Mouse (Mus musculus) hindbrain, embryonic 15.5 days (tissue): ENCODE data around the gene Nup133. TPM values are rescaled to one million over a fixed set of nuclear protein-coding genes. Genes with fewer than 3 reads are reported as not detected.

Source experiments
- ATAC-seq: fragments of 200-750 bp; cut with Nextera tagmentation; 2 replicates; pipeline ENCODE4 v1.8.0; 2017; ENCODE audit warnings: low read depth, moderate number of reproducible peaks, moderate TSS enrichment; ENCODE audit not compliant: low FRiP score
- H3K27ac ChIP-seq: fragments of 300-500 bp; sonication (generic); replicated peaks from 2 replicates; pipeline ENCODE4 v1.5.1; 2015; ENCODE audit warnings: mild to moderate bottlenecking, inconsistent platforms
- H3K27me3 ChIP-seq: fragments of 300-500 bp; sonication (generic); 2 replicates; pipeline ENCODE4 v1.6.1; 2015; ENCODE audit warnings: control low read depth, inconsistent platforms
- H3K36me3 ChIP-seq: fragments of 300-500 bp; sonication (generic); 2 replicates; pipeline ENCODE4 v1.6.1; 2015; ENCODE audit warnings: control low read depth, inconsistent platforms
- H3K4me1 ChIP-seq: fragments of 300-500 bp; sonication (generic); replicated peaks from 2 replicates; pipeline ENCODE4 v1.6.1; 2015; ENCODE audit warnings: control low read depth, inconsistent platforms
- H3K4me2 ChIP-seq: fragments of 300-500 bp; sonication (generic); 2 replicates; pipeline ENCODE4 v1.6.1; 2015; ENCODE audit warnings: moderate library complexity, mild to moderate bottlenecking, inconsistent platforms
- H3K4me3 ChIP-seq: fragments of 300-500 bp; sonication (generic); 2 replicates; pipeline ENCODE4 v1.5.1; 2015; ENCODE audit warnings: mild to moderate bottlenecking, inconsistent platforms
- H3K9ac ChIP-seq: fragments of 300-500 bp; sonication (generic); 2 replicates; pipeline ENCODE4 v1.6.1; 2015; ENCODE audit warnings: inconsistent platforms
- H3K9me3 ChIP-seq: fragments of 300-500 bp; sonication (generic); 2 replicates; pipeline ENCODE4 v1.6.1; 2016; ENCODE audit warnings: control low read depth, inconsistent platforms
- WGBS: fragments of 180-500 bp; shearing (Covaris S2); methylation state at CpG from one replicate; pipeline ENCODE4 v1.1.7; 2015; 5-methylcytosine and 5-hydroxymethylcytosine counted together
- polyA plus RNA-seq: library from polyadenylated mRNA; unstranded; fragments of >200 nt; fragmentation: Nextera tagmentation; extraction: Ambion mirVana; gene quantifications from 2 replicates; pipeline ENCODE4 v1.2.1, GENCODE M21; 2015

The Nup133 gene
- polyA plus RNA-seq, 1 experiment from 2014 or later, result 21.3 TPM

- ATAC-seq, result peak; percentile 98
- no peaks in the 10 kb centered on the region for H3K36me3 ChIP-seq
- H3K4me1 ChIP-seq, result peaks cover 22% of the 10 kb centered on the region
- H3K27me3 ChIP-seq, result peaks cover 16% of the 10 kb centered on the region; the same call in 1 of the 2 replicates
- WGBS, result under 1% methylated on average over 70 of the region's 79 CpGs
- H3K27ac ChIP-seq, result peak overlapping the region; percentile 91
- H3K9ac ChIP-seq, result peak overlapping the region; percentile 85
- H3K4me3 ChIP-seq, result peak overlapping the region; percentile 98
- no peaks in the 10 kb centered on the region for H3K9me3 ChIP-seq
- H3K4me2 ChIP-seq, result peak overlapping the region; percentile 89
Observed at GRCm38 (mm10) chr8:123858941-123859647, 90.0 kb downstream of the Nup133 start.

- under 1% methylated on average over 17 of the region's 17 CpGs for WGBS
- H3K36me3 ChIP-seq, result no peaks in the 10 kb centered on the region
- no peaks in the 10 kb centered on the region for H3K9me3 ChIP-seq
- H3K4me3 ChIP-seq, result peak overlapping the region; percentile 98
- ATAC-seq, result peak; percentile 20; the same call in 1 of the 2 replicates
- peaks cover 13% of the 10 kb centered on the region; the same call in 1 of the 2 replicates for H3K27me3 ChIP-seq
- peak overlapping the region; percentile 89 for H3K4me2 ChIP-seq
- H3K4me1 ChIP-seq, result peaks cover 19% of the 10 kb centered on the region
- peak overlapping the region; percentile 91 for H3K27ac ChIP-seq
- peak overlapping the region; percentile 85 for H3K9ac ChIP-seq
Observed at GRCm38 (mm10) chr8:123858574-123858940, 90.5 kb downstream of the Nup133 start.

- Histone ChIP-seq H3K27ac (no peak overlapping the region), H3K9me3 (no peaks in the 10 kb centered on the region), H3K4me1 (peaks cover 19% of the 10 kb centered on the region), H3K4me2 (peak overlapping the region; percentile 89; the same call in 1 of the 2 replicates), H3K36me3 (no peaks in the 10 kb centered on the region), H3K27me3 (peaks cover 9% of the 10 kb centered on the region; the same call in 1 of the 2 replicates), H3K4me3 (0 out of 2 replicates have a peak overlapping the region, but pooled peaks have one; percentile 98), H3K9ac (no peak overlapping the region)
- WGBS, result 72% methylated on average over 3 of the region's 3 CpGs
- no peak for ATAC-seq
Observed at GRCm38 (mm10) chr8:123857361-123857760, 91.7 kb downstream of the Nup133 start.

GRCm38 (mm10) chr8:123854733-123855475 is 94.2 kb downstream of the Nup133 start:
- Histone ChIP-seq H3K27me3 (no peaks in the 10 kb centered on the region), H3K36me3 (no peaks in the 10 kb centered on the region), H3K27ac (no peak overlapping the region), H3K4me3 (no peak overlapping the region), H3K9me3 (no peaks in the 10 kb centered on the region), H3K4me1 (peaks cover 16% of the 10 kb centered on the region), H3K9ac (no peak overlapping the region), H3K4me2 (no peak overlapping the region)
- ATAC-seq, result no peak
- 92% methylated on average over 9 of the region's 9 CpGs for WGBS

GRCm38 (mm10) chr8:123854252-123854651 is 94.8 kb downstream of the Nup133 start:
- no peaks in the 10 kb centered on the region for H3K27me3 ChIP-seq
- 97% methylated on average over 1 of the region's 1 CpGs for WGBS
- H3K9ac ChIP-seq, result no peak overlapping the region
- H3K4me1 ChIP-seq, result peaks cover 15% of the 10 kb centered on the region
- no peak overlapping the region for H3K27ac ChIP-seq
- no peaks in the 10 kb centered on the region for H3K9me3 ChIP-seq
- ATAC-seq, result no peak
- no peaks in the 10 kb centered on the region for H3K36me3 ChIP-seq
- H3K4me3 ChIP-seq, result no peak overlapping the region
- no peak overlapping the region for H3K4me2 ChIP-seq

- WGBS, result 73% methylated on average over 5 of the region's 5 CpGs
- no peak for ATAC-seq
- Histone ChIP-seq H3K27me3 (no peaks in the 10 kb centered on the region), H3K9ac (no peak overlapping the region), H3K9me3 (no peaks in the 10 kb centered on the region), H3K27ac (no peak overlapping the region), H3K4me2 (no peak overlapping the region), H3K4me3 (no peak overlapping the region), H3K4me1 (no peaks in the 10 kb centered on the region), H3K36me3 (no peaks in the 10 kb centered on the region)
Observed at GRCm38 (mm10) chr8:123851590-123851989, 97.5 kb downstream of the Nup133 start.

GRCm38 (mm10) chr8:123849352-123849751 is 99.7 kb downstream of the Nup133 start:
- H3K27me3 ChIP-seq, result no peaks in the 10 kb centered on the region
- H3K36me3 ChIP-seq, result no peaks in the 10 kb centered on the region
- WGBS, result 85% methylated on average over 4 of the region's 4 CpGs
- no peak overlapping the region for H3K4me2 ChIP-seq
- no peaks in the 10 kb centered on the region for H3K9me3 ChIP-seq
- H3K9ac ChIP-seq, result no peak overlapping the region
- no peaks in the 10 kb centered on the region for H3K4me1 ChIP-seq
- no peak overlapping the region for H3K27ac ChIP-seq
- no peak overlapping the region for H3K4me3 ChIP-seq
- ATAC-seq, result no peak

GRCm38 (mm10) chr8:123847546-123847945 is 101.5 kb downstream of the Nup133 start:
- H3K36me3 ChIP-seq, result no peaks in the 10 kb centered on the region
- H3K9ac ChIP-seq, result no peak overlapping the region
- H3K4me1 ChIP-seq, result no peaks in the 10 kb centered on the region
- no peaks in the 10 kb centered on the region for H3K27me3 ChIP-seq
- WGBS, result 71% methylated on average over 3 of the region's 3 CpGs
- H3K27ac ChIP-seq, result no peak overlapping the region
- ATAC-seq, result no peak
- H3K9me3 ChIP-seq, result no peaks in the 10 kb centered on the region
- no peak overlapping the region for H3K4me2 ChIP-seq
- H3K4me3 ChIP-seq, result no peak overlapping the region

Other genes starting within 250 kb of the Nup133 start
- gene Rab4a, start 143.3 kb downstream of the Nup133 start, polyA plus RNA-seq, result 77.5 and 82.2 TPM in 2 replicates
- 5.7 and 6.2 TPM in 2 replicates for gene Ccsap, start 89.1 kb downstream of the Nup133 start, polyA plus RNA-seq
- 8.0 and 10.5 TPM in 2 replicates for gene Acta1, start 54.5 kb downstream of the Nup133 start, polyA plus RNA-seq
- 14.9 and 15.2 TPM in 2 replicates for gene Abcb10, start 33.9 kb upstream of the Nup133 start, polyA plus RNA-seq
- gene Taf5l, start 72.1 kb upstream of the Nup133 start, polyA plus RNA-seq, result 24.3 and 24.5 TPM in 2 replicates
- gene Urb2, start 72.2 kb upstream of the Nup133 start, polyA plus RNA-seq, result 3.1 and 3.5 TPM in 2 replicates